Mouse (Mus musculus): ENCODE data around the gene Ptch2. TPM values are rescaled to one million over a fixed set of nuclear protein-coding genes. Genes with fewer than 3 reads are reported as not detected.

Ptch2 gene
- polyA plus RNA-seq, 1 experiment, result 0.02 TPM

DNA sequence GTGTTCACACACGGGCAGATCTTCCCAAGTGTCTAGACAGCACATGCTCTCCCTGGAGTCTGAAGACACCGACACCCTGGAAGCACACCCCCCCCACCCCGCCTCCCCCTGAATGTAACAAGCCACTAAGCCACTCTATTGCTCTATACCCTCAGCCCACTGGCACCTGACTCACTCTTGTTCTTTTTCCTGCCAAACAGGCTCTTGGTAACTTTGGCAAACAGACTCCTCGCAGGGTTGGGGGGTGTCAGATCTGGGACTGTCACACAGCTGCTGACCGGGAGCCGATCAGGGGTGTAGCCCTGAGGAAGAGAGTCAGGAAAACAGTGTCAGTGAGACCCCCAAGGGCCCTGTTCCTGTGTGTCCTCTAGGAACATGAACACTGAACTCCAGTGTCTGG is 35.3 kb downstream of the Ptch2 start:
- TF ChIP-seq TAL1 (IDR thresholded peaks at IDR 0.05; ENCODE audit: low read length), result no peak
- TF ChIP-seq GATA1 (IDR thresholded peaks at IDR 0.05; ENCODE audit: low read length), result no peak
- peaks cover 4% of the 10 kb centered on the region; the same call in 1 of the 2 replicates for H3K9me3 ChIP-seq (ENCODE audit: control insufficient read depth, low read length)
- peaks cover 30% of the 10 kb centered on the region for H3K27me3 ChIP-seq (ENCODE audit: control insufficient read depth)
- H3K4me3 ChIP-seq (replicated peaks), result no peak overlapping the region
- H3K4me1 ChIP-seq (ENCODE audit: control insufficient read depth), result peaks cover 45% of the 10 kb centered on the region
- peaks cover 21% of the 10 kb centered on the region for H3K36me3 ChIP-seq (ENCODE audit: control insufficient read depth)

DNA sequence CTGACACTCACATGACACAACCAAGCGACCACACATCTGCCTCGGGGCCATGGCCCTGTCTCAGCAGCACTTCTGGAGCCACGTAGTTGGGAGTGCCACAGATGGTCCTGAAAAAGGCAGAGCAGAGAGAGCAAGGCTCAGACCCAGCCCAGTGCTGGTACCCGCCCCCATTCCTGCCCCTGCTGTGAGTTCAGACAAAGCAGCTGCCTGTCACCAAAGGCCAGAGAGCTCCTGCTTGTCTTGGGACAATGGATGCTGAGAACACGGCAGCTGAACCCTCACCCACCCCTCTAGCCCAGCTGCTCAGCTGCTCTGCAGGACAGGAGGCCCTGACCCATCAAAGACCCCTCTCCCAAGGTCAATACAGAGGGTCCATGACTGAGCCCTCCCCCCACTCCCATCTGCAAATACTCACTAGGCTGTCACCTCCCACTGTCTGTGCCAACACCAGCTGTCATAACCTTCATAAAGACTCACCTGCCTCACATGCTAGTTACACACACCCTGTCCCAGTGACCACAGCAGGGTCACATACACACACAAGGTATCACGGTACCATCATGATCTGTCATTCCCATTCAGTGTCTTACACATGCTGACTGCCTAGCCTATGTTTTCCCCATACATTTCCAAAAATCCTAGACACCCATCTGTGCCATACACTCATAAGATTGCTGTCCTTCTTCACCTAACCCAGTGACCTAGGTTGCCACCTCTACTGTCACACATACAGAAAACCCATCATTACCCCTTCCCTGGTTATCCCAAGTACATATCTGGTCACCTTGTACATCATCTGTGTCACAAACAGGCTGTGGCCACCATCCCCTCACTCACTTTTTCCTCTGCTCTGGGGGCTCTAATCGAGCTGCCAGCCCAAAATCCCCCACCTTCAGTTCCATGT is 36.3 kb downstream of the Ptch2 start:
- Histone ChIP-seq H3K36me3 (ENCODE audit: control insufficient read depth) (peaks cover 21% of the 10 kb centered on the region), H3K4me3 (replicated peaks) (no peak overlapping the region), H3K4me1 (ENCODE audit: control insufficient read depth) (peaks cover 46% of the 10 kb centered on the region), H3K27me3 (ENCODE audit: control insufficient read depth) (peaks cover 30% of the 10 kb centered on the region), H3K9me3 (ENCODE audit: control insufficient read depth, low read length) (peaks cover 4% of the 10 kb centered on the region; the same call in 1 of the 2 replicates)
- no peak for TF ChIP-seq TAL1 (IDR thresholded peaks at IDR 0.05; ENCODE audit: low read length)
- TF ChIP-seq GATA1 (IDR thresholded peaks at IDR 0.05; ENCODE audit: low read length), result no peak

DNA sequence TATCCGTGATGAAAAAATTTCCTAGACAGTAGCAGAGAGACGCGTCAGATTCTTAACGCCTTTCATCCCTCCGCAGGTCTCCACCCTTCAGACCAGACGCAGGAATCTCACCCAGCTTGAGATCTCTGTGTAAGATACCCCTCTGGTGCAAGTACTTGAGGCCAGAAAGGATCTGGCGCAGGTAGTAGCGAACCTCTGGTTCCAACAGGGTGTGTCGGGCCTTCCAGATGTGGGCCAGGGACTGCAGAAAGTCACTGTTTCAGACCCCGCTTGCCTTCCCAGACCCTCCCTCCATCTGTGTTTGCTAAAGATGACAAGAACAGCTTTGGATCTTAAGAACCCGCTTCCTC is 36.9 kb downstream of the Ptch2 start:
- Histone ChIP-seq H3K4me1 (ENCODE audit: control insufficient read depth) (peaks cover 46% of the 10 kb centered on the region), H3K36me3 (ENCODE audit: control insufficient read depth) (peaks cover 21% of the 10 kb centered on the region), H3K27me3 (ENCODE audit: control insufficient read depth) (peaks cover 30% of the 10 kb centered on the region), H3K9me3 (ENCODE audit: control insufficient read depth, low read length) (peaks cover 4% of the 10 kb centered on the region; the same call in 1 of the 2 replicates), H3K4me3 (replicated peaks) (peak overlapping the region; percentile 82)
- TF ChIP-seq GATA1 (IDR thresholded peaks at IDR 0.05; ENCODE audit: low read length), result no peak
- TF ChIP-seq TAL1 (IDR thresholded peaks at IDR 0.05; ENCODE audit: low read length), result no peak

- H3K9me3 ChIP-seq (ENCODE audit: control insufficient read depth, low read length), result peaks cover 4% of the 10 kb centered on the region; the same call in 1 of the 2 replicates
- H3K4me1 ChIP-seq (ENCODE audit: control insufficient read depth), result peaks cover 51% of the 10 kb centered on the region
- H3K27me3 ChIP-seq (ENCODE audit: control insufficient read depth), result peaks cover 30% of the 10 kb centered on the region
- TF ChIP-seq GATA1 (IDR thresholded peaks at IDR 0.05; ENCODE audit: low read length) (no peak), TAL1 (IDR thresholded peaks at IDR 0.05; ENCODE audit: low read length) (no peak)
- H3K36me3 ChIP-seq (ENCODE audit: control insufficient read depth), result peaks cover 19% of the 10 kb centered on the region
- peak overlapping the region; percentile 82 for H3K4me3 ChIP-seq (replicated peaks)
Measured at GRCm38 (mm10) chr4:117133366-117133796, 37.5 kb downstream of the Ptch2 start.

GRCm38 (mm10) chr4:117133817-117134600 is 38.1 kb downstream of the Ptch2 start, which contains the start of gene Plk3:
Gene Plk3, minus strand, starts transcription at chr4:117133963.
- TF ChIP-seq GATA1 (IDR thresholded peaks at IDR 0.05; ENCODE audit: low read length), result no peak
- TF ChIP-seq TAL1 (IDR thresholded peaks at IDR 0.05; ENCODE audit: low read length), result no peak
- peaks cover 30% of the 10 kb centered on the region for H3K27me3 ChIP-seq (ENCODE audit: control insufficient read depth)
- peaks cover 4% of the 10 kb centered on the region; the same call in 1 of the 2 replicates for H3K9me3 ChIP-seq (ENCODE audit: control insufficient read depth, low read length)
- H3K4me3 ChIP-seq (replicated peaks), result peak within 1 kb of the TSS; percentile 82
- peaks cover 16% of the 10 kb centered on the region for H3K36me3 ChIP-seq (ENCODE audit: control insufficient read depth)
- peaks cover 54% of the 10 kb centered on the region for H3K4me1 ChIP-seq (ENCODE audit: control insufficient read depth)

- H3K36me3 ChIP-seq (ENCODE audit: control insufficient read depth), result peaks cover 14% of the 10 kb centered on the region
- no peak overlapping the region for H3K4me3 ChIP-seq (replicated peaks)
- TF ChIP-seq GATA1 (IDR thresholded peaks at IDR 0.05; ENCODE audit: low read length) (no peak), TAL1 (IDR thresholded peaks at IDR 0.05; ENCODE audit: low read length) (no peak)
- peaks cover 58% of the 10 kb centered on the region for H3K4me1 ChIP-seq (ENCODE audit: control insufficient read depth)
- H3K9me3 ChIP-seq (ENCODE audit: control insufficient read depth, low read length), result peaks cover 4% of the 10 kb centered on the region; the same call in 1 of the 2 replicates
- peaks cover 30% of the 10 kb centered on the region for H3K27me3 ChIP-seq (ENCODE audit: control insufficient read depth)
Measured at GRCm38 (mm10) chr4:117134601-117134995, 38.7 kb downstream of the Ptch2 start.

DNA sequence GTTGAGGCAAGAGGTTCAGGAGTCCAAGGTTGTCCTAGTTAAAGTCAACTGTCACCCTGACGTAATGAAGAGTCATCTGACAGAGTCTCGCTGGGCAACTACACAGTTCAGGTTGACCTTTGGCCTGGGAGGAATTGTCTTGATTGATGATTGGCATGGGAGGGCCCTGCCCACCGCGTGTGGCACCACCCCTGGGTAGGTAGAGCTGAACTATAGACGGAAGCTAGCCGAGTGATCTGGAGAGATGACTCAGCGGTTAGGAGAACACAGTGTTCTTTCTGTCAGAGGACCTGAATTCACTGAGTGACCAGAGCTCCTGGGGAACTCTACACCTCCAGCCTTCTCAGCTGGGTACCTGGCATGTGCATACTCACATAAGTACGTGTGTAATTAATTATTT is 40.2 kb downstream of the Ptch2 start:
- TF ChIP-seq TAL1 (IDR thresholded peaks at IDR 0.05; ENCODE audit: low read length), result no peak
- TF ChIP-seq GATA1 (IDR thresholded peaks at IDR 0.05; ENCODE audit: low read length), result no peak
- peak overlapping the region; percentile 5 for H3K4me3 ChIP-seq (replicated peaks)
- H3K9me3 ChIP-seq (ENCODE audit: control insufficient read depth, low read length), result peaks cover 4% of the 10 kb centered on the region; the same call in 1 of the 2 replicates

GRCm38 (mm10) chr4:117138295-117139216 is 42.7 kb downstream of the Ptch2 start:
- H3K4me1 ChIP-seq (ENCODE audit: control insufficient read depth), result peaks cover 52% of the 10 kb centered on the region
- H3K9me3 ChIP-seq (ENCODE audit: control insufficient read depth, low read length), result no peaks in the 10 kb centered on the region
- no peak overlapping the region for H3K4me3 ChIP-seq (replicated peaks)
- peaks cover 19% of the 10 kb centered on the region for H3K27me3 ChIP-seq (ENCODE audit: control insufficient read depth)
- TF ChIP-seq TAL1 (IDR thresholded peaks at IDR 0.05; ENCODE audit: low read length), result no peak
- no peak for TF ChIP-seq GATA1 (IDR thresholded peaks at IDR 0.05; ENCODE audit: low read length)
- H3K36me3 ChIP-seq (ENCODE audit: control insufficient read depth), result no peaks in the 10 kb centered on the region

More for the DNA sequence above, 40.2 kb downstream of the Ptch2 start:
- Histone ChIP-seq H3K27me3 (ENCODE audit: control insufficient read depth) (peaks cover 27% of the 10 kb centered on the region), H3K36me3 (ENCODE audit: control insufficient read depth) (peaks cover 4% of the 10 kb centered on the region; the same call in 1 of the 2 replicates), H3K4me1 (ENCODE audit: control insufficient read depth) (peaks cover 64% of the 10 kb centered on the region)

Measured in erythroblast, embryonic 14.5 days (primary cell).